Mouse (Mus musculus) lung, postnatal 10 days (tissue): ENCODE measurements around the gene Drd4.

Source experiments
- DNase-seq: peaks from one replicate; pipeline ENCODE4 v3.0.0; 2021

The Drd4 gene

GRCm38 (mm10) chr7:141293852-141294471 is 2.2 kb downstream of the Drd4 start:
- peak; percentile 69 for DNase-seq

- DNase-seq = no peak
These were observed 2.7 kb downstream of the Drd4 start for GRCm38 (mm10) chr7:141294479-141294878.

- no peak for DNase-seq
These were observed 6.3 kb downstream of the Drd4 start for GRCm38 (mm10) chr7:141297926-141298650.

DNA sequence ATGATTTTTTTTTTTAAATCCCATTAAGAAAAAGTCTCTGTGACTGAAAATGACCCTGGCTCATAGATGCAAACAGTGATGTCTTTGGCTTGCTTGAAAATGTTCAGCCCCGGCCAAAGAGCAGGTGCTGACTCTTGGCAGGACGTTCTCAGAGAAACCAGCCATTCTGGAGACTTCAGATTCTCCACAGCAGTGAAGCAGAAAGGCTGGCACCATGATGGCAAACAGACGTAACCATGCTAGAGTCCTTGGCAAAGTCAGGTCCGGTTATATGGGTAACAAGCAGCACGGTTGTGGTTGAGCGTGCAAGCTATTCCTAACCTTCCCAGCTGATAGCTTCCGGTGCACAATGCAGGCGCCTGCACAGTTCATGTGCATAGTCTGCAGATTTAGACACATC is 7.4 kb downstream of the Drd4 start:
- DNase-seq = no peak

DNA sequence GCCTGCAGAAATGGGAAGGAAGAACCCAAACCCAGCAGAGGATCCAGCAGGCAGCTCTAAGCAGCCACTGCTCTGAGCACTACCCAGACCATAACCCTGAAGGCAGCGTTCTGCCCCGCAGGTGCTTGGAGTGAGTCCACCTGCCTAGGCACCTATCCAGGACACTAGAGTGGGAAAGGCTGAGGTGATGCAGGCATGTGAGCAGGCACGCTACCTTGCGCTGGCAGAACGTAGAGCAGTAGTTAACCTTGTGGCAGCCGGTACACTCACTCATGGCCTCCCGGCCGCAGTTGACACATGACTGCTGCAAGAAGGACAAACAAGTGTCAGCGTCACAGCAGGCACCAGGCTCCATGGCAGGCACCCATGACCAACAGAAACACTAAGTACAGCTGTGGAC is 9.6 kb downstream of the Drd4 start:
- no peak for DNase-seq

- no peak for DNase-seq
These were observed 11.0 kb downstream of the Drd4 start for GRCm38 (mm10) chr7:141302702-141303268.

- DNase-seq = no peak
These were observed 12.7 kb downstream of the Drd4 start for GRCm38 (mm10) chr7:141304537-141304936.

- no peak for DNase-seq
These were observed 22.6 kb downstream of the Drd4 start for GRCm38 (mm10) chr7:141314416-141314815.

GRCm38 (mm10) chr7:141315076-141315475 is 23.3 kb downstream of the Drd4 start:
- no peak for DNase-seq

DNA sequence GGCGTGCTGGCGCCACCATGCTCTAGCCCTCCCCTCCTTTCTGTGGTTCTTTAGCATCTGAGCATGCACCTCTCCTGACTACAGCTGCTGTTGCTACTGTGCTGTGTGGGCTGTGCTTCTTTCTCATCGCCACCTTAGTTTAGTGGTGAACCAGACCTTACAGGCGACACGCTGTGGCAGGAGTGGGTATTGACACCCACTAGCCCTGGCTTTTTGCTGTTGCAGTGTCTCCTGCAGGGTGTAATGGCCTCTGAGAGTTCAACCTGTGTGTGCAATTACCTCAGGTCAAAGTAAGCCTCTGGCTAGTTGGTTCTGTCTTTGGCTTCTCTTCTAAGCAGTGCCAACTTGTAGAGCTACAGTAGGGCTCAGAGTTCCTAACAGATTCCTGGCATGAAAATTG is 24.2 kb downstream of the Drd4 start:
- peak; percentile 60 for DNase-seq

- no peak for DNase-seq
These were observed 25.9 kb downstream of the Drd4 start for GRCm38 (mm10) chr7:141317619-141318132.

GRCm38 (mm10) chr7:141319446-141319845 is 27.6 kb downstream of the Drd4 start:
- DNase-seq = no peak

GRCm38 (mm10) chr7:141324686-141325085 is 32.9 kb downstream of the Drd4 start:
- DNase-seq = no peak

DNA sequence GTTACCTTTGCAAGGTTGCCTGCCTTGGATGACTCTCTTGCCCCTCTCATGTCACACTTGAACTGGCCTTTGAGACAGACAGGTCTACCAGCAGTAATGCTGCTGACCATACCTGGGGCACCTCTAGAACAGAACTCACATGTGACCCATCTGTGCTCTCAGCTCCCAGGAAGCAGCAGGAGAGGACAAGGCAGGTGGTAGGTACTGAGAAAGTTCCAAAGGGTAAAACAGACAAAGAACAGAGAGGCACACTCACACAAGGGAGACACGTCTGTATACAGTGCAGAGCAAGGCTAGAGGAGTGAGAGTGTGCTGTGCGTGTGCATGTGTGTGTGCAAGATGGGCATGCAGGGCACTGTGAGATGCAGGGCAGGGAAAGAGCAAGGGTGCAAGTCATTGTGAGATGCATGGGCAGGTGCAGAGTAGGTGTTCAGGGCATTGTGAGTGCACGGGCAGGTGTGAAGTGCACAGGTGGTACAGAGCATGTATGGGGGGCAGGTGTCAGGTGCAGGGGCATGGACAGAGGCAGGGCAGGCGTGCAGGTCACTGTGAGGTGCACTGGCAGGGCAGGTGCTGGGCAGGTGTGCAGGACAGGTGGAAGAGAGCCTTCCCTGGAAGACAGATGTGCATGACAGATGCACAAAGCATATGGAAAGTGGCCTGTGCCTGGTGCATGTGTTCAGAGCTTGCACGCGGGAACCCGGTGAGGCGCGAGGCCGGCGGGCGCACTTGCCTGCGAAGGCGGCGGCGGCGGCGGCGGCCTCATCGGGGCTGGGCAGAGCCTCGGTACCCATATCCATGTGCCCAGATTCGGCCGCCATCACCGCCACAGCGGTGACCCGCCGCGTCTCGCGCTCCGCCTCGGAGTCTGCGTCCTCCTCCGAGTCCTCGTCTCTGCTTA is 35.0 kb downstream of the Drd4 start:
- no peak for DNase-seq

DNA sequence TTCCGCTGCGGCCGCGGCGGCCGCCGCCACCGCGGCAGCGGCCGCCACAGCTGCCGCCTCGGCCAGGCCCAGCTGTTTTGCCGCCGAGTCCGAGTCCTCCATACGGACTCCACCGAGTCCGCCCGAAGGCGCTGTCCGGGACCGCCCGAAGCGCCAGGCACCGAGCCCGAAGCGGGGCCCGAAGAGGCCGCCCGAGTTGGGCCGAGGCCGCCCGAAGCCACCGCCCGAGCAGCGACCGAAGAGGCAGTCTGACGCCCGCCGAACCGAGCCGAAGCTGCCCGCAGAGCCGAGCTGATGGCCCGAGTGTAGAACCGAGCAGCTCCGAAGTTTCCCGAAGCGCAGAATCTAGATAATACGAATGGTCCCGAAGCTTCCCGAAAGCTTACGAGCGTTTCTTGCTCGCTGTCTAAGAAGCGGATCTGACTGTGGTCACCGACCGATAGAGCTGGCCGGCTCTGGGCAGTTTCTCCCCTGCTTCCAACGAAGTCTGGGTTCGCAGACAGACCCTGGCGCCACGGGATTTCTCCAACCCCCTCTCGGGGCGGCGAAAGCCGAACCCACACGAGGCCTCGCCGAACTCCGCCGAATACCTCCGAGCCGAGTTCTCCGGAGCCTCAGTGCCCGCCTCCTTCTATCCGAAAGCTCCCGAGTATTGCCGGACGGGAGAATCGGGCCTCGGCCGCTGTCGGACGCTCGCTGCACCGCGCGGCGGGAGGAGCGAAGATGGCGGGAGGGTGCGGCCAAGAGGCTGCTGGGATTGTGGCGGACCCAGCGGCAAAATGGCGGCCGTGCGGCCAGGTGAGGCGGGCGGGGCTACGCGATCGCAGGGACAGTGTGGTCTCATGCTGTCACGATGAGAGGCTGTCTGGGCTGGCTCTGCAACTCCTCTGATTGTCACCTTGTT is 35.9 kb downstream of the Drd4 start, which contains the start of the genes Deaf1 and Tmem80:
Gene Deaf1 (minus strand): TSS at position 222 of the 904 bp plus-strand sequence.
Gene Tmem80 (plus strand): TSS at position 271 of the 904 bp plus-strand sequence.
- peak; percentile 99 for DNase-seq

GRCm38 (mm10) chr7:141328373-141328990 is 36.7 kb downstream of the Drd4 start:
- no peak for DNase-seq

DNA sequence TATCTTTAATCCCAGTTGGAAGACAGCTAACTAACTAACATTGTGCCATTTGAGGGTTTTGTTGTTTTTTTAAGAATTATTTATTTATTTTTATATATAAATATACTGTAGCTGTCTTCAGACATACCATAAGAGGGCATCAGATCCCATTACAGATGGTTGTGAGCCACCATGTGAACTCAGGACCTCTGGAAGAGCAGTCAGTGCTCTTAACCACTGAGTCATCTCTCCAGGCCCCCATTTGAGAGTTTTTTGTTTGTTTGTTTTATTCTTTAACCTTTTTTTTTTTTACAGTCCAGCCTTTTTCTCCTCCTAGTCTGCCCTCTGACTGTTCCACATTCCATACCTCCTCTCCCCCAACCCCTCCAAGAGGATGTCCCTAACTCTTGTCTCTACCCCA is 38.9 kb downstream of the Drd4 start:
- DNase-seq = no peak

DNA sequence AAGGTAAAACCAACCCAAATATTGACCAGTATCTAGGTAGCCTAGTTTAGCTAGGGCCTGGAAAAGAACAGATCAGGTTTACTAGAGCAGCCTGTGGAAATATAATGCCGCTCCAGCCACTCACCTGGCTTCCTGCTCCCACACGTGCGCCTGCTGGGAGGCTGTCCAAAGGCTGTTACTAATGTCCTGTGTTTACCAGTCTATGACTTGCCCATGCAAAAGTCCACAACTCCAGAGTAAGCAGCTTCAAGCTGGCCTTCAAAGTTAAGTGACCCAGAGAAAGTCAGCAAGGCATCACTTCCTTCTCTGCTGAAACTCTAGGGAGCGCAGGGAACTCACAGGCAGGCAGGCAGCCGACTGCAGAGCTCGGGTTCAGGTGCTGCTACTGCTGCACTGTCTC is 40.2 kb downstream of the Drd4 start:
- no peak for DNase-seq

DNA sequence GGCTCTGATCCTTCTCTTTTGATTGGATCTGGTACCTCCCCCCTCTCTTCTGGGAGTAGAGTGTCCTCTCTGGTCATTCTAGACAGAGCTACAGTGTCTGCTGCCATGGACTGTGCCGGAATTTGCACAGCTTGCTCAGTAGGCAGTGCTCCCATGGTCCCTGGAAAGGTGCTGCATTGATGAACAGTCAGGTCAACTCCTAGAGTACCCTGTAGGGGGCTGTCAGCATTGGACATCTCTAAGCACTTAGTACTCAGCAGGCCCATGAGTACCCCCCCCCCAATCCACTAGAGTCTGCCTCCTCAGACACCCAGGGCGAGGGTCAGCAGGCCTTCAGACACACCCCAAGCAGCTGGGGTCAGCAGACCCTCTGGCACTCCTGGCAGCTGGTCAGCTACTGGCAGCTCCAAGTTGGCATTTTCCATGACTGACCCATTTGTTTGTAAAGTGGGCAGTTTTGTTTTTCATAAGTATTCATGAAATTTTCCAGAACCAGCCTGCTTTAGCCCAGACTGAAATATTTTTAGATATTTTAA is 43.3 kb downstream of the Drd4 start:
- DNase-seq = no peak

GRCm38 (mm10) chr7:141335682-141336081 is 43.9 kb downstream of the Drd4 start:
- no peak for DNase-seq

- DNase-seq = no peak
These were observed 44.5 kb downstream of the Drd4 start for GRCm38 (mm10) chr7:141336296-141336695.
